Mouse (Mus musculus) intestine, embryonic 14.5 days (tissue): ENCODE measurements around the gene Slc25a20. TPM values are rescaled to one million over a fixed set of nuclear protein-coding genes. Genes with fewer than 3 reads are reported as not detected.
"Not testable (repeated sequence)": the region's sequence is repeated elsewhere in the genome, so short reads cannot be mapped to it uniquely, and the experiment has no call there.

Experiments used
- ATAC-seq: fragments of 200-750 bp; cut with Nextera tagmentation; replicated peaks from 2 replicates; pipeline ENCODE4 v1.8.0; 2017; ENCODE audit warnings: low read depth, moderate number of reproducible peaks, moderate TSS enrichment, moderate library complexity; ENCODE audit not compliant: low FRiP score, low TSS enrichment
- DNase-seq: peaks from one replicate; pipeline ENCODE4 v3.0.0-alpha.2; 2018; ENCODE audit warnings: low spot score
- H3K27ac ChIP-seq: fragments of 300-500 bp; sonication (generic); 2 replicates; pipeline ENCODE4 v1.5.1; 2014; ENCODE audit warnings: low read depth, mild to moderate bottlenecking, control low read depth
- H3K27me3 ChIP-seq: fragments of 300-500 bp; sonication (generic); replicated peaks from 2 replicates; pipeline ENCODE4 v1.6.1; 2014; ENCODE audit warnings: low read length, control low read depth; ENCODE audit not compliant: control insufficient read depth, insufficient read depth
- H3K36me3 ChIP-seq: fragments of 300-500 bp; sonication (generic); 2 replicates; pipeline ENCODE4 v1.6.1; 2014; ENCODE audit warnings: low read length, control low read depth; ENCODE audit not compliant: control insufficient read depth, insufficient read depth
- H3K4me1 ChIP-seq: fragments of 300-500 bp; sonication (generic); replicated peaks from 2 replicates; pipeline ENCODE4 v1.6.1; 2014; ENCODE audit warnings: low read length, control low read depth, mixed read lengths; ENCODE audit not compliant: control insufficient read depth, insufficient read depth
- H3K4me2 ChIP-seq: fragments of 300-500 bp; sonication (generic); 2 replicates; pipeline ENCODE4 v1.6.1; 2014; ENCODE audit warnings: low read length
- H3K4me3 ChIP-seq: fragments of 300-500 bp; sonication (generic); 2 replicates; pipeline ENCODE4 v1.5.1; 2014; ENCODE audit warnings: low read depth, low read length, control low read depth, mixed read lengths
- H3K9ac ChIP-seq: fragments of 300-500 bp; sonication (generic); 2 replicates; pipeline ENCODE4 v1.6.1; 2014; ENCODE audit warnings: mild to moderate bottlenecking, low read length
- H3K9me3 ChIP-seq: fragments of 300-500 bp; sonication (generic); 2 replicates; pipeline ENCODE4 v1.6.1; 2016; ENCODE audit warnings: low read length, control low read depth; ENCODE audit not compliant: control insufficient read depth
- WGBS: fragments of 180-500 bp; shearing (Covaris S2); extraction: QIAGEN DNeasy Blood & Tissue Kit; methylation state at CpG from one replicate; pipeline ENCODE4 v1.1.7; 2014; 5-methylcytosine and 5-hydroxymethylcytosine counted together
- polyA plus RNA-seq: library from polyadenylated mRNA; unstranded; fragments of >200 nt; fragmentation: Nextera tagmentation; extraction: Ambion mirVana; gene quantifications from 2 replicates; pipeline ENCODE4 v1.2.1, GENCODE M21; 2014

Slc25a20 gene
- polyA plus RNA-seq, 1 experiment from 2014 or later: 29.1 TPM

DNA sequence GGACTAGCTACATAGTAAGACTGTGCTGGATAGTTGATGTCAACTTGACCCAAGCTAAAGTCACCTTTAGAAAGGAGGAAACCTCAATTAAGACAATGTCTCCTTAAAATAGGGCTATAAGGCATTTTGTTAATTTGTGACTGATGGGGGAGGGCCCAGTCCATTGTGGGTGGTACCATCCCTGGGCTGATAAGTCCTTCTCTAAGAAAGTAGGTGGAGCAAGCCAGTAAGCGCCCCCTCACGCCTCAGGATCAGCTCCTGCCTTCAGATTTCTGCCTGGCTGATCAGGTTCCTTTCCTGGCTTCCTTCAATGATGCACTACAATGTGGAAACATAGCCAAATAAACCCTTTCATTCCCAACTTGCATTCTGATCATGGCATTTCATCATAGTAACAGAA, 26.5 kb upstream of the Slc25a20 start:
- Histone ChIP-seq H3K9me3 (no peaks in the 10 kb centered on the region), H3K27ac (no peak overlapping the region), H3K9ac (no peak overlapping the region), H3K4me2 (no peak overlapping the region), H3K36me3 (peaks cover 38% of the 10 kb centered on the region), H3K4me3 (no peak overlapping the region), H3K4me1 (no peaks in the 10 kb centered on the region), H3K27me3 (no peaks in the 10 kb centered on the region)
- ATAC-seq (no peak), DNase-seq (no peak)
- 87% methylated on average over 2 of the region's 2 CpGs for WGBS

DNA sequence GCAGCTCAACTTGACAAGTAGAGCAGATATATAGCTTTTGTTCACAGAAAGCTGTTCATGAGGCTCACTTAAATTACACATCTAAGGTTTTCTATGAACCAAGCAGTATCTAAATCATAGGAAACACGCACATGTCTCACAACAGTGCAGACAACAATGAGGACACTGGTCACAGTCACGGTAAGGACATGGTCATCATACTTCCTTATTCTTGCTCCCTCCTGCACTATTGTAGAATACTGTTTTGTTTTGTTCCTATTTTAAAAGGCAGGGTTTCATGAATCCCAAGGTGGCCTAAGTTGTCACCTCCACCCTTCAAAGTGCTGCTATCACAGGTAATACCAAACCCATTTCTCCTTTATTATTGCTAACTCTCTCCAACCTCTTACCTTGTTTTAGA, 22.1 kb upstream of the Slc25a20 start:
- Histone ChIP-seq H3K36me3 (peaks cover 53% of the 10 kb centered on the region), H3K9ac (no peak overlapping the region), H3K4me3 (no peak overlapping the region), H3K27me3 (no peaks in the 10 kb centered on the region), H3K4me2 (no peak overlapping the region), H3K27ac (no peak overlapping the region), H3K4me1 (no peaks in the 10 kb centered on the region), H3K9me3 (no peaks in the 10 kb centered on the region)
- no peak for DNase-seq
- no peak for ATAC-seq
- WGBS: 90% methylated on average over 2 of the region's 2 CpGs

DNA sequence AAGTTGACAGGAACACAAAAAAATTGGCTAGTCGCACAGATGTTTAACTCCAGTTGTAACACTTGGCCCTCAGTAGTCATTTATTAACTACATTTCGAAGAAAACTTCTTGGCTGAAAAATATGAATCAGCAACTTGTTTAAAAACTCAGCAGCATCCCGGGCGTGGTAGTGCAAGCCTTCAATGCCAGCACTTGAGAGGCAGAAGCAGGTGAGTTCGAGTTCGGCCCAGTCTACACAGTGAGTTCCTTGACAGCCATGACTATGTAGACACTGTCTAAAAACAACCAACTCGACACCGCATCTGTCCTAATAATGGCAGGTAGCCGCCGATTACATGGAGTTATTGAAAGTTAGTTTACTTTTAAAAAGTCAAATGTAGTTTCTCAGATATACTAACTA, 13.7 kb upstream of the Slc25a20 start:
- Histone ChIP-seq H3K27ac (peak overlapping the region; percentile 93; the same call in 1 of the 2 replicates), H3K9ac (peak overlapping the region; percentile 75), H3K36me3 (peaks cover under 1% of the 10 kb centered on the region; the same call in 1 of the 2 replicates), H3K9me3 (no peaks in the 10 kb centered on the region), H3K4me2 (peak overlapping the region; percentile 69), H3K4me3 (peak overlapping the region; percentile 93), H3K4me1 (peaks cover 9% of the 10 kb centered on the region), H3K27me3 (no peaks in the 10 kb centered on the region)
- no peak for DNase-seq
- WGBS: 34% methylated on average over 10 of the region's 10 CpGs
- ATAC-seq: no peak

DNA sequence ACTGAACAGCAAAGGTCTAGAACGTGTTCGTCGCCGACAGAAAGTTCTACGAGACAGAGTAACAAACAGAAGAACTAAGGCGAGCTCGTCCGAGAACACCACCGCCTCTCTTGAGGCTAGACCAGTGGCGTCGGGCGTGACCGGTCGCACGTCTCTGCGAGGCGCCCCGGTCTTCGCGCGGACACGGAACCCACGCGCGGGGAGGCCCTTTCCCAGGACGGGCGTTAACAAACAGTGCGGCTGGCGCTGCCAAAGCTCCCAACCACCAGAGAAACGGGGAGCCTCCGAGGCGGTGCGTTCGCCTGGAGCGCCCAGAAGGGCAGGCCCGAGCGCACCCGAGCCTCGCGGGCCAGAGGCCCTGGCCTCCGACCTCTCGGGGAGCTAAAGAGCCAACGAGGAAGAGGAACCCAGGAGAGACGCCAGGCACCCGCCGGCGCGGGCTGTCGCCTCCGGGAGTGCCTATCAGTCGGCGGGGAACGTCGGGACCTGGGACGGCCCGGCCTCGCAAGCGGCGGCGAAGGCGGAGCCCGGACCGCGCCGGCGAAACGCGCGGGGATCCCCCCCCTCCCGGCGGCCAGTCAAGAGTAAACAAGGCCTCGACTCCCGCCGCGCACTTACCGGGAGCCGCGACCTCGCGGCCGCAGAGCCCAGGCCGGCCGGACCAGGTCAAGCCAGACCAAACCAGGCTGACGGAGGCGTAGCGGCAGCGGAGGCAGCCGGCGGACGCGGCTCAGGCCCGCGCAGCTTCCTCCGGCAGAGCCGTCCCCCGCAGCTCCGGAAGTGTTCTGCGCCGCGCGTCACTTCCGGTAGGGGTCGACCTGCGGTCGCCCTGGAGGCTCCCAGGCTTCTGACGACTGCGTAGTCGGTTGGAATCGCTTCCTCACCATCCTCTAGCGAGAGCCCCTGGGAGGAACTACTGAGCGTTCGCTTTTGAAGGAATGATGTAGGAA, 13.0 kb upstream of the Slc25a20 start, which contains the start of gene Arih2:
Gene Arih2, minus strand, starts transcription at position 776 of the 950 bp plus-strand sequence.
- H3K36me3 ChIP-seq: no peaks in the 10 kb centered on the region; the same call in 1 of the 2 replicates
- no peaks in the 10 kb centered on the region for H3K27me3 ChIP-seq
- DNase-seq: peak; percentile 92
- H3K27ac ChIP-seq: peak within 1 kb of the TSS; percentile 93
- peak within 1 kb of the TSS; percentile 69 for H3K4me2 ChIP-seq
- no peaks in the 10 kb centered on the region for H3K9me3 ChIP-seq
- H3K9ac ChIP-seq: peak within 1 kb of the TSS; percentile 75
- peak; percentile 99 for ATAC-seq
- peak within 1 kb of the TSS; percentile 93 for H3K4me3 ChIP-seq
- under 1% methylated on average over 111 of the region's 112 CpGs for WGBS
- H3K4me1 ChIP-seq: peaks cover 9% of the 10 kb centered on the region

DNA sequence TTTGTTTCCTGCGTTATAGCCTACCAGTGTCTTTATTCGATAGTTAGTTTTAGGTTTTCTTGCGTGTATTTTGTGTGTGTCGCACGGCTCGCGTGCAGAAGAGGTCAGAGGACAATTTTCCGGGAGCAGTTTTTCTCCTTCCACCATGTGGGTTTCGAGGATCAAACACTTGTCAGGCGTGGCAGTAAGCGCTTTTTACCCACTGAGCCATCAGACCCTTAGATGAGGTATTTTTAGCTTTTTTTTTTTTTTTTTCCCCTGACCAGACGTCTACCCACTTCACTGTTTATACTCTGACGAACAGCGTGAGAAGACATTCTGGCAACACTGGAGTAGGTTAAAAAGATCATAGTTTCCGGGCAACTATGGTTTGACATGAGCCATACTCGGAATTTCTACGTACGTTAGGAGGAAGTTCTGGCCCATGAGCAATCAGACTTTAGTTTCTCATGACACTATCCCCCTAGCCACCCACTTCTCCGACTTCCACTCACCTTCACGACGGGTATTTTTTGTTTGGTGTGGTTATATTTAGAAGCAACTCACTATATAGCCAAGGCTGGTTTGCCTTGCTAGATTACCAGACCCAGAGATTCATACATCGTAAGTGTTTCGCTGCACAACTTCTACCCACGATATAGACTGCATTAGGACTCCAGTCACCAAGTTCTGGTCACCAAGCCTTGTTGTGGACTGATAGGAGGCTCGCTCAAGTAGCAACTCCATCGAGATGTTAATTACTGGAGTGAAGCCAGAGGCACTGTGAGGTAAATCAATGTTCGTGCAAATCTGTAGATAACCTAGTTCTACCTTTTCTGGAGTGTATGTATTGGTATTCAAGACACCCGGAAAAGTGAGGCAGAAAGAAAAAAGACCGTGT, 12.1 kb upstream of the Slc25a20 start:
- Histone ChIP-seq H3K27ac (peak overlapping the region; percentile 93), H3K4me2 (peak overlapping the region; percentile 69), H3K9me3 (no peaks in the 10 kb centered on the region), H3K9ac (peak overlapping the region; percentile 75), H3K4me3 (peak overlapping the region; percentile 93), H3K36me3 (no peaks in the 10 kb centered on the region; the same call in 1 of the 2 replicates), H3K4me1 (peaks cover 9% of the 10 kb centered on the region), H3K27me3 (no peaks in the 10 kb centered on the region)
- peak; percentile 53 for DNase-seq
- ATAC-seq: peak; percentile 4; the same call in 1 of the 2 replicates
- WGBS: 22% methylated on average over 29 of the region's 29 CpGs

DNA sequence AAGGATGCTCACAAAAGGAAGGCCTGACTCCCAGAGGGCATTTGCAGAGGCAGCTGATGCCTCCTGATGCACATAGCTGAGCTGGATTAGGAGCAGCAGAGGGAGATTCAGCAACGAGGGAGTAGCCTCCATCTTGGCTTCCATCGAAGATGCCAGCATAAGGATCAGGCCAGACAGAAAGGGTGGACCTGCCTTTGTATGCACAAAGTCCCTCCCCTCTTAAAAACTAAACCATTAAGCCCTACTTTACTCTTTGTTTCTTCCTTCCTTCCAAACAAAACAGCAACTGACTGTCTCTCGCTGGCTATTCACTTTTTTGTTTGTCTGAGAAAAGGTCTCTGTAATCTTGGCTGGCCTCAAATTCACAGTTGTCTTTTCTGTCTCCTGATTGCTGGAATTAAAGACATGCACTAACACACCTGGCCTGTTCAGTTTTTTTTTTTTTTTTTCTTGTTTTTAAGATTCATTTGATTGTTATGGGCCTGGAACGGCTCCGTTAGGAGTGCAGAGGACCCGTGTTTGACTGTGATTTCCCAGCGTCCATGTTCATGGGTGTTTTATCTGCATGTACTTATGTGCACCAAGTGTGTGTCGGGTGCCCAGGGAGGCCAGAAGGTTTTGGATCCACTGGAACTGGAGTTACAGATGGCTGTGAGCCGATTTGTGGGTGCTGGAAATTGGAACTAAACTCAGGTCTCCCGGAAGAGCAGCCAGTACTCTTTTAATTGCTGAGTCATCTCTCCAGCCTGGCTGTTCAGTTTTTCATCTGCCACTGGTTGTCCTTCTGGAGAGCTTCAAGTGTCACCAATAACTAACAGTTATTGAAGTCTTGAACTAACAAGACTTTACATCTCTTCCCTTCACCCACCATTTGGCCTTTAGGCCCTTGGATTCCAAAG, 7.1 kb upstream of the Slc25a20 start:
- no peaks in the 10 kb centered on the region for H3K9me3 ChIP-seq

DNA sequence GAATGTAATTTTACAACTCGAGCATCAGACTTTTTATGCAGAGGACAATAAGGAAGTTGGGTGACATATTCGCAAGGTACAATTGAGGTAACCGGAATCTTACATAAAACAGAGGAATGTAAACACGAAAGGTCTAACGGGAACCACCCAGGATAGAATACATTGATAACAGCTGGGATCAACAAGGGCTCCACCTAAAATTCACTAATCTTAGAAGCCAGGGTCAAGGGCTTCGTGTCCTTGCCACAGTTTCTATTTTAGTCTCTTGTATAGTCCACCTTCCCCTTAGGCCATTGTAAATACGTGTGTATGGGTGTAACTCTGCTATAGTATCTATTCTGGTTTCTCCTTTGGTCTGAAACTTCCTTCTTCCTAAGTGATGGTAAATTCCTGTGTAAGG, 6.0 kb upstream of the Slc25a20 start:
- ATAC-seq, H3K36me3 ChIP-seq: not testable (repeated sequence)

More for the DNA sequence above, 7.1 kb upstream of the Slc25a20 start:
- Histone ChIP-seq H3K36me3 (no peaks in the 10 kb centered on the region), H3K4me1 (peaks cover 4% of the 10 kb centered on the region), H3K27me3 (no peaks in the 10 kb centered on the region), H3K9ac (no peak overlapping the region), H3K27ac (no peak overlapping the region), H3K4me2 (no peak overlapping the region), H3K4me3 (no peak overlapping the region)
- WGBS: 77% methylated on average over 10 of the region's 10 CpGs
- no peak for DNase-seq
- ATAC-seq: no peak

More for the DNA sequence above, 6.0 kb upstream of the Slc25a20 start:
- not testable (repeated sequence) for H3K4me2 ChIP-seq, H3K4me1 ChIP-seq, H3K27ac ChIP-seq, DNase-seq, H3K4me3 ChIP-seq, H3K9me3 ChIP-seq, H3K9ac ChIP-seq, H3K27me3 ChIP-seq
- 64% methylated on average over 7 of the region's 7 CpGs for WGBS
